Mouse (Mus musculus) E14TG2a.4 (cell line): ENCODE measurements around the gene Acpp.

ENCODE experiments used
- CTCF ChIP-seq: conservative IDR thresholded peaks from 2 replicates; pipeline ENCODE4 v1.5.1; 2014; ENCODE audit warnings: low read length
- NANOG ChIP-seq: IDR thresholded peaks from 2 replicates; pipeline ENCODE4 v1.6.1; 2014; ENCODE audit warnings: borderline replicate concordance, low read length, mixed read lengths
- POU5F1 ChIP-seq: IDR thresholded peaks from 2 replicates; pipeline ENCODE4 v1.6.1; 2014; ENCODE audit warnings: low read length, borderline replicate concordance

GRCm38 (mm10) chr9:104252637-104253036 lies 84.9 kb downstream of the Acpp start:
- no peak for TF ChIP-seq CTCF
- TF ChIP-seq POU5F1: no peak
- no peak for TF ChIP-seq NANOG
